Mouse (Mus musculus) naive thymus-derived CD4-positive, alpha-beta T cell, adult 5 months (primary cell): ENCODE results near the gene Olfr482. TPM values are rescaled to one million over a fixed set of nuclear protein-coding genes. Genes with fewer than 3 reads are reported as not detected.

ENCODE experiments used
- polyA plus RNA-seq: library from polyadenylated mRNA; unstranded; fragments of 100-300 nt; shearing (Covaris generic); gene quantifications from one replicate; pipeline ENCODE4 v1.2.1, GENCODE M21; 2017

Gene Olfr482
- not detected for polyA plus RNA-seq

GRCm38 (mm10) chr7:108097486-108097885, at the start of gene Olfr482:
Olfr482 (minus strand) TSS chr7:108097586.

GRCm38 (mm10) chr7:108127349-108127748, 30.0 kb upstream of the Olfr482 start, which contains the start of gene Olfr484:
Olfr484 (minus strand) TSS chr7:108127449.

GRCm38 (mm10) chr7:108100549-108100948, 3.2 kb upstream of the Olfr482 start, which contains the start of gene Olfr483:
Olfr483 (plus strand) TSS chr7:108100849.

GRCm38 (mm10) chr7:108079555-108079954, 17.8 kb downstream of the Olfr482 start, which contains the start of gene Olfr481:
Olfr481 (plus strand) TSS chr7:108079855.

GRCm38 (mm10) chr7:108067246-108067645, 30.1 kb downstream of the Olfr482 start, which contains the start of gene Olfr480:
Olfr480 (minus strand) TSS chr7:108067346.

GRCm38 (mm10) chr7:108050393-108050792, 47.0 kb downstream of the Olfr482 start, which contains the start of gene Olfr479:
Olfr479 (plus strand) TSS chr7:108050693.

Other genes with a start within 250 kb of the Olfr482 start
- gene Olfr472, start 199.7 kb downstream of the Olfr482 start, polyA plus RNA-seq = 0.11 TPM
- not detected for gene Olfr473, start 167.1 kb downstream of the Olfr482 start, polyA plus RNA-seq
- not detected for gene Olfr474, start 142.9 kb downstream of the Olfr482 start, polyA plus RNA-seq
- gene Olfr476, start 132.8 kb downstream of the Olfr482 start, polyA plus RNA-seq = not detected
- not detected for gene Olfr477, start 110.9 kb downstream of the Olfr482 start, polyA plus RNA-seq
- not detected for gene Olfr478, start 63.6 kb downstream of the Olfr482 start, polyA plus RNA-seq
- not detected for gene Olfr479, start 46.9 kb downstream of the Olfr482 start, polyA plus RNA-seq
- gene Olfr480, start 30.2 kb downstream of the Olfr482 start, polyA plus RNA-seq = not detected
- gene Olfr481, start 17.7 kb downstream of the Olfr482 start, polyA plus RNA-seq = not detected
- not detected for gene Olfr483, start 3.3 kb upstream of the Olfr482 start, polyA plus RNA-seq
- not detected for gene Olfr484, start 29.9 kb upstream of the Olfr482 start, polyA plus RNA-seq
- gene Olfr485, start 62.3 kb upstream of the Olfr482 start, polyA plus RNA-seq = not detected
- not detected for gene Olfr486, start 75.2 kb upstream of the Olfr482 start, polyA plus RNA-seq
- gene Olfr487, start 117.0 kb upstream of the Olfr482 start, polyA plus RNA-seq = not detected
- gene Olfr488, start 160.8 kb upstream of the Olfr482 start, polyA plus RNA-seq = not detected
- 0.50 TPM for gene Olfr490, start 191.3 kb upstream of the Olfr482 start, polyA plus RNA-seq
- gene Olfr491, start 215.9 kb upstream of the Olfr482 start, polyA plus RNA-seq = not detected
- gene Olfr492, start 226.1 kb upstream of the Olfr482 start, polyA plus RNA-seq = not detected
- not detected for gene Olfr493, start 249.4 kb upstream of the Olfr482 start, polyA plus RNA-seq